Mouse (Mus musculus) mouse trophoblast stem cell (cell line): ENCODE measurements around the gene Peg12.

Experiments used
- in situ Hi-C, 2 experiments: fragments of 300-500 bp; cut with MseI, MboI; formaldehyde crosslinking; loops; 2 replicates in 1 of 2; 3 replicates in 1 of 2; pipeline ENCODE4 v1.15.1; 2025

Gene Peg12

GRCm38 (mm10) chr7:62463878-62464755 lies at the start of gene Peg12:
TSS of gene Peg12 (minus strand) at chr7:62464510.
- in situ Hi-C loops, result no loop called here

GRCm38 (mm10) chr7:62486139-62486538 lies 21.8 kb upstream of the Peg12 start:
- in situ Hi-C loops, result no loop called here

- in situ Hi-C loops, result no loop called here
These were observed 1.1 kb downstream of the Peg12 start for GRCm38 (mm10) chr7:62463007-62463877.

- in situ Hi-C loops, result no loop called here
These were observed 1.9 kb downstream of the Peg12 start for GRCm38 (mm10) chr7:62462229-62463006.

GRCm38 (mm10) chr7:62452353-62452752 lies 12.0 kb downstream of the Peg12 start:
- in situ Hi-C loops, result no loop called here

GRCm38 (mm10) chr7:62445431-62446165 lies 18.7 kb downstream of the Peg12 start:
- in situ Hi-C loops, result no loop called here

GRCm38 (mm10) chr7:62436394-62436793 lies 27.9 kb downstream of the Peg12 start:
- in situ Hi-C loops, result no loop called here

GRCm38 (mm10) chr7:62433243-62433642 lies 31.1 kb downstream of the Peg12 start:
- in situ Hi-C loops, result no loop called here

GRCm38 (mm10) chr7:62428337-62428736 lies 36.0 kb downstream of the Peg12 start:
- in situ Hi-C loops, result no loop called here

GRCm38 (mm10) chr7:62423210-62423609 lies 41.1 kb downstream of the Peg12 start:
- in situ Hi-C loops, result no loop called here

- in situ Hi-C loops, result no loop called here
These were observed 43.7 kb downstream of the Peg12 start for GRCm38 (mm10) chr7:62420566-62420965.

- in situ Hi-C loops, result no loop called here
These were observed 44.6 kb downstream of the Peg12 start, which contains the start of gene Mkrn3 for GRCm38 (mm10) chr7:62419493-62420360. TSS of gene Mkrn3 (minus strand) at chr7:62420139.

- in situ Hi-C loops, result no loop called here
These were observed 45.2 kb downstream of the Peg12 start for GRCm38 (mm10) chr7:62419105-62419492.

- in situ Hi-C loops, result no loop called here
These were observed 46.0 kb downstream of the Peg12 start for GRCm38 (mm10) chr7:62418346-62418745.

GRCm38 (mm10) chr7:62416173-62416572 lies 48.1 kb downstream of the Peg12 start:
- in situ Hi-C loops, result no loop called here

GRCm38 (mm10) chr7:62415222-62415621 lies 49.1 kb downstream of the Peg12 start:
- in situ Hi-C loops, result no loop called here
